Mouse (Mus musculus) heart, adult 2 months (tissue): ENCODE results near the gene Arrb2.

Experiments used
- CTCF ChIP-seq: fragments of 200-600 bp; IDR thresholded peaks from 2 replicates; pipeline ENCODE4 v1.8.1; 2022; ENCODE audit warnings: antibody characterized with exemption, mild to moderate bottlenecking, moderate library complexity
- EP300 ChIP-seq: fragments of 200-500 bp; IDR thresholded peaks from 2 replicates; pipeline ENCODE4 v1.6.1; 2011; ENCODE audit warnings: low read depth, low read length, control low read depth; ENCODE audit not compliant: insufficient read depth
- POLR2A ChIP-seq: fragments of 200-500 bp; IDR thresholded peaks from 2 replicates; pipeline ENCODE4 v1.6.1; 2011; ENCODE audit warnings: mild to moderate bottlenecking, low read depth, low read length, control low read depth; ENCODE audit not compliant: insufficient read depth

DNA sequence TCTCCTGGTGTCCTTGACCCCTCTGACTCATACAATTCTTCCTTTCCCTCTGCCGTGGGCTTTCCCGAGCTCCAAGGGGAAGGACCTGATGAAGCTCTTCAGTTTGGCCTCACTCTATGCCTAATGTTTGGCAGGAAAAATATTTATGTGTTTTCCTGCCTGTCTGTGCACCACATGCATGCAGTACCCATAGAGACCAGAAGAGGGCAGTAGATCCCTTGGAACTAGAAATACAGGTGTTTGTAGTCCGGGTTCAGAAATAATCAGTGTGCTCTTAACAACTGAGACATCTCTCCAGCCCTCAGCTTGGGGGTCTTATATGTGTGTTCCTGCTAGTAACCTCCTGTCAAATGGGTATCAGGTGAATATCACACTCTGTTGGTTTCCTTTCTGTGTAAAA, 18.5 kb upstream of the Arrb2 start:
- TF ChIP-seq EP300 (no peak), CTCF (no peak; the same call in 1 of the 2 replicates), POLR2A (no peak)
